Mouse (Mus musculus) ovary, adult 2 months (tissue): ENCODE measurements around the gene Cuedc2. TPM values are rescaled to one million over a fixed set of nuclear protein-coding genes. Genes with fewer than 3 reads are reported as not detected.

Experiments used
- polyA plus RNA-seq: library from polyadenylated mRNA; depleted of rRNA; stranded (reverse); fragments of >200 nt; gene quantifications from 2 replicates; pipeline ENCODE4 v1.2.3, GENCODE M21; 2012; rRNA removed

The Cuedc2 gene
- polyA plus RNA-seq = 86.4 and 109 TPM in 2 replicates

GRCm38 (mm10) chr19:46338331-46338936 is at the start of gene Cuedc2:
Cuedc2 (minus strand) TSS chr19:46338702.

GRCm38 (mm10) chr19:46350168-46350932 is 11.8 kb upstream of the Cuedc2 start, which contains the start of gene 2310034G01Rik:
2310034G01Rik (minus strand) TSS chr19:46350302.

GRCm38 (mm10) chr19:46328081-46329030 is 10.1 kb downstream of the Cuedc2 start, which contains the start of gene Fbxl15:
Fbxl15 (plus strand) TSS chr19:46328184.

GRCm38 (mm10) chr19:46326756-46327305 is 11.7 kb downstream of the Cuedc2 start, which contains the start of gene Psd:
Psd (minus strand) TSS chr19:46327156.

GRCm38 (mm10) chr19:46304216-46304841 is 34.2 kb downstream of the Cuedc2 start, which contains the start of gene Nfkb2:
Nfkb2 (plus strand) TSS chr19:46304320.

Other genes starting within 250 kb of the Cuedc2 start
- gene Elovl3, start 206.8 kb downstream of the Cuedc2 start, polyA plus RNA-seq = not detected in 2 replicates
- 0.11 and 0.16 TPM in 2 replicates for gene Pitx3, start 190.4 kb downstream of the Cuedc2 start, polyA plus RNA-seq
- gene Gbf1, start 186.2 kb downstream of the Cuedc2 start, polyA plus RNA-seq = 74.1 and 108 TPM in 2 replicates
- gene Nfkb2, start 34.4 kb downstream of the Cuedc2 start, polyA plus RNA-seq = 77.5 and 91.6 TPM in 2 replicates
- 127 and 146 TPM in 2 replicates for gene Psd, start 11.5 kb downstream of the Cuedc2 start, polyA plus RNA-seq
- 44.4 and 50.7 TPM in 2 replicates for gene Fbxl15, start 10.5 kb downstream of the Cuedc2 start, polyA plus RNA-seq
- 54.2 and 72.7 TPM in 2 replicates for gene Mfsd13a, start 2.4 kb upstream of the Cuedc2 start, polyA plus RNA-seq
- gene 2310034G01Rik, start 11.6 kb upstream of the Cuedc2 start, polyA plus RNA-seq = 15.3 and 23.6 TPM in 2 replicates
- 79.7 and 86.6 TPM in 2 replicates for gene Actr1a, start 57.0 kb upstream of the Cuedc2 start, polyA plus RNA-seq
- 33.3 and 37.1 TPM in 2 replicates for gene Sufu, start 58.2 kb upstream of the Cuedc2 start, polyA plus RNA-seq
- gene Trim8, start 163.0 kb upstream of the Cuedc2 start, polyA plus RNA-seq = 113 and 125 TPM in 2 replicates
- gene Arl3, start 234.5 kb upstream of the Cuedc2 start, polyA plus RNA-seq = 17.9 and 22.2 TPM in 2 replicates
- 8.1 and 9.3 TPM in 2 replicates for gene Sfxn2, start 234.7 kb upstream of the Cuedc2 start, polyA plus RNA-seq